Mouse (Mus musculus) intestine, embryonic 16.5 days (tissue): ENCODE data around the gene Zfp988. TPM values are rescaled to one million over a fixed set of nuclear protein-coding genes. Genes with fewer than 3 reads are reported as not detected.
"Not testable (repeated sequence)": the region's sequence is repeated elsewhere in the genome, so short reads cannot be mapped to it uniquely, and the experiment has no call there.

ENCODE experiments used
- ATAC-seq: fragments of 200-750 bp; cut with Nextera tagmentation; 2 replicates; pipeline ENCODE4 v1.8.0; 2017; ENCODE audit warnings: moderate TSS enrichment, moderate library complexity
- H3K27ac ChIP-seq: fragments of 300-500 bp; sonication (generic); 2 replicates; pipeline ENCODE4 v1.5.1; 2014; ENCODE audit warnings: mild to moderate bottlenecking, low read length
- H3K27me3 ChIP-seq: fragments of 300-500 bp; sonication (generic); replicated peaks from 2 replicates; pipeline ENCODE4 v1.6.1; 2014; ENCODE audit warnings: low read length, control low read depth, mixed read lengths; ENCODE audit not compliant: control insufficient read depth, insufficient read depth
- H3K36me3 ChIP-seq: fragments of 300-500 bp; sonication (generic); 2 replicates; pipeline ENCODE4 v1.6.1; 2014; ENCODE audit warnings: low read length, control low read depth; ENCODE audit not compliant: control insufficient read depth, insufficient read depth
- H3K4me1 ChIP-seq: fragments of 300-500 bp; sonication (generic); 2 replicates; pipeline ENCODE4 v1.6.1; 2014; ENCODE audit warnings: low read length, control low read depth, mixed read lengths; ENCODE audit not compliant: control insufficient read depth, insufficient read depth
- H3K4me2 ChIP-seq: fragments of 300-500 bp; sonication (generic); 2 replicates; pipeline ENCODE4 v1.6.1; 2014; ENCODE audit warnings: low read depth, low read length, control low read depth
- H3K4me3 ChIP-seq: fragments of 300-500 bp; sonication (generic); 2 replicates; pipeline ENCODE4 v1.5.1; 2014; ENCODE audit warnings: mild to moderate bottlenecking, low read length
- H3K9ac ChIP-seq: fragments of 300-500 bp; sonication (generic); 2 replicates; pipeline ENCODE4 v1.6.1; 2014; ENCODE audit warnings: low read depth, low read length
- H3K9me3 ChIP-seq: fragments of 300-500 bp; sonication (generic); 2 replicates; pipeline ENCODE4 v1.6.1; 2016; ENCODE audit warnings: low read length, control low read depth; ENCODE audit not compliant: control insufficient read depth
- WGBS: fragments of 180-500 bp; shearing (Covaris S2); extraction: QIAGEN DNeasy Blood & Tissue Kit; methylation state at CpG from one replicate; pipeline ENCODE4 v1.1.7; 2014; 5-methylcytosine and 5-hydroxymethylcytosine counted together
- polyA plus RNA-seq: library from polyadenylated mRNA; unstranded; fragments of >200 nt; fragmentation: Nextera tagmentation; extraction: Ambion mirVana; gene quantifications from 2 replicates; pipeline ENCODE4 v1.2.1, GENCODE M21; 2015

Zfp988 gene
- polyA plus RNA-seq, result 0.16 and 0.24 TPM in 2 replicates

DNA sequence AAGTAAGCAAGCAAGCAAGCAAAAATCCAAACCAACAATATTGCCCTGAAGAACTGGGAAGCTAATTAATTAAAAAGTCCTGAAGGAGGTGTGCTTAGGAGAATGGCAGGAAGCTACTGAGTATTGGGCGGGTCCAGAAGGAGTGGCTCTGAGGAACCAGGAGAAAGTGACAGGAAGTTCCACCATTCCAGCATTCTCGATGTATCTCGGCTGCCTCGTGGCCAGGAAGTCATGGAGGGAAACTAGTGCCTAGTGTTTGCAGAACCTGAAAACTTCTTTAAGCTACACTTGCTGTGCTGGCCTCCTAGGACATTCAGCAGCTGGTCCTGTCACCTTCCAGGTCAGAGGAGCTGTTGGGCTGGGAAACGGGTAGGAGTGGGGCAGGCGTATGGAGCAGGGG, at the start of gene Zfp988:
Zfp988 (plus strand) TSS at position 239 of the 400 bp plus-strand sequence.
- ATAC-seq, H3K36me3 ChIP-seq, H3K9ac ChIP-seq, H3K4me1 ChIP-seq, H3K4me2 ChIP-seq, H3K27me3 ChIP-seq, H3K9me3 ChIP-seq, H3K4me3 ChIP-seq, H3K27ac ChIP-seq: not testable (repeated sequence)
- WGBS, result 89% methylated on average over 6 of the region's 6 CpGs

GRCm38 (mm10) chr4:147262708-147263107, 42.8 kb upstream of the Zfp988 start:
- not testable (repeated sequence) for H3K4me1 ChIP-seq, H3K9ac ChIP-seq, H3K36me3 ChIP-seq, H3K27ac ChIP-seq, H3K4me2 ChIP-seq, ATAC-seq, H3K9me3 ChIP-seq, H3K27me3 ChIP-seq, H3K4me3 ChIP-seq
- WGBS, result 95% methylated on average over 2 of the region's 3 CpGs

- H3K27ac ChIP-seq, H3K4me3 ChIP-seq, H3K4me2 ChIP-seq, H3K9ac ChIP-seq, H3K36me3 ChIP-seq, H3K9me3 ChIP-seq, ATAC-seq, H3K4me1 ChIP-seq, H3K27me3 ChIP-seq: not testable (repeated sequence)
- 94% methylated on average over 16 of the region's 17 CpGs for WGBS
These were observed 38.2 kb upstream of the Zfp988 start for GRCm38 (mm10) chr4:147267302-147267701.

GRCm38 (mm10) chr4:147268735-147269134, 36.7 kb upstream of the Zfp988 start:
- H3K4me3 ChIP-seq, H3K4me2 ChIP-seq, H3K27me3 ChIP-seq, H3K9ac ChIP-seq, H3K36me3 ChIP-seq, H3K4me1 ChIP-seq, H3K9me3 ChIP-seq, H3K27ac ChIP-seq, ATAC-seq: not testable (repeated sequence)
- 86% methylated on average over 25 of the region's 25 CpGs for WGBS

GRCm38 (mm10) chr4:147270026-147270425, 35.4 kb upstream of the Zfp988 start:
- not testable (repeated sequence) for H3K9me3 ChIP-seq, H3K36me3 ChIP-seq, H3K4me2 ChIP-seq, H3K4me3 ChIP-seq, H3K4me1 ChIP-seq, H3K27ac ChIP-seq, H3K27me3 ChIP-seq, ATAC-seq, H3K9ac ChIP-seq
- 86% methylated on average over 4 of the region's 4 CpGs for WGBS

GRCm38 (mm10) chr4:147271601-147272000, 33.9 kb upstream of the Zfp988 start:
- H3K4me1 ChIP-seq, H3K36me3 ChIP-seq, H3K4me2 ChIP-seq, H3K9ac ChIP-seq, ATAC-seq, H3K4me3 ChIP-seq, H3K27ac ChIP-seq, H3K27me3 ChIP-seq: not testable (repeated sequence)
- 92% methylated on average over 11 of the region's 13 CpGs for WGBS
- H3K9me3 ChIP-seq, result peaks cover 15% of the 10 kb centered on the region

DNA sequence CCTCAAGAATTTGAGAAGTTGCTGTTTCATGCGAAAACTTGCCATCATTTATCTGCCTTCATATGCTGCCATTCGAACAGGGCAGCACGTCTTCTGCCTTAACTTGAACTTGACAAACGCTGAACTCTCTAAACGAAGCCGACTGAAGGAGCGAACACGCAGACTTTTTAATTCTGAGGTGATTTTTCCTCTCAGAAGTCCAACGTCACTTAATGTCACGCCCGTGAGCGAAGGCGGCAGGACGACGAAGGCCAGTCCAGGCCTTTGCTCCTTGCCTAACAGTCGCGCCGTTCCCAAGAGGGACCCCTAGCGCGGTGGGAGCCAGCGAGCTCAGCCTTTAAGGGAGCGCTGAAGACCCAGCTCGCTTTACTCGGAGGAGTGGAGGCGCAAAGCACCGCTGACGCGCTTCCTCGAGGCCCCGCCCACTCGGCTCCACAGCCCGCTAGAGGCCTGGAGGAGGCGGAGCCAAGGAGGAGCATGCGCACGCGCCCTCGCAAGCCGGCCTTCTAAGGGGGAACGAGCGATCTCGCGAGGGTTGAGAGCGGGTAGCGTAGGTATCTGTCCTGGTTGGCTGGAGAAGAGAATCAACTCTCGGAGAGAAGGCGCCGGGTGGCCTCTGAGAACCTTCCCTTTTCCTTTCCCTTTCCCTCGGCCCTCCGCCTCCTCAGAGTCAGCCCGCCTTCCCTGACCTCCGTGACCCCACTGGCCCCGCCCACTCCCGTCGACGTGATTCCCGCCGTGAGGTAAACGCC, 30.3 kb upstream of the Zfp988 start:
- not testable (repeated sequence) for H3K4me1 ChIP-seq, H3K9ac ChIP-seq, H3K27ac ChIP-seq, H3K27me3 ChIP-seq, H3K36me3 ChIP-seq
- peak; percentile 62 for ATAC-seq
- Histone ChIP-seq H3K4me2 (peak overlapping the region; percentile 42), H3K9me3 (peaks cover 11% of the 10 kb centered on the region), H3K4me3 (peak overlapping the region; percentile 29)
- 37% methylated on average over 53 of the region's 58 CpGs for WGBS

GRCm38 (mm10) chr4:147275773-147276140, 29.7 kb upstream of the Zfp988 start:
- not testable (repeated sequence) for H3K27ac ChIP-seq, H3K9me3 ChIP-seq, H3K27me3 ChIP-seq, H3K9ac ChIP-seq, H3K36me3 ChIP-seq, H3K4me1 ChIP-seq
- WGBS, result 23% methylated on average over 54 of the region's 54 CpGs
- ATAC-seq, result peak; percentile 21; the same call in 1 of the 2 replicates
- H3K4me2 ChIP-seq, result peak overlapping the region; percentile 42
- peak overlapping the region; percentile 29 for H3K4me3 ChIP-seq

GRCm38 (mm10) chr4:147280406-147280805, 25.1 kb upstream of the Zfp988 start:
- H3K4me2 ChIP-seq, H3K4me1 ChIP-seq, H3K9ac ChIP-seq, H3K27me3 ChIP-seq, ATAC-seq, H3K36me3 ChIP-seq, H3K27ac ChIP-seq, H3K4me3 ChIP-seq, H3K9me3 ChIP-seq: not testable (repeated sequence)
- WGBS, result 65% methylated on average over 2 of the region's 2 CpGs

GRCm38 (mm10) chr4:147298585-147298984, 6.9 kb upstream of the Zfp988 start:
- ATAC-seq, H3K36me3 ChIP-seq, H3K9ac ChIP-seq, H3K27me3 ChIP-seq, H3K4me2 ChIP-seq, H3K9me3 ChIP-seq, H3K27ac ChIP-seq, H3K4me1 ChIP-seq, H3K4me3 ChIP-seq: not testable (repeated sequence)
- WGBS, result 68% methylated on average over 3 of the region's 3 CpGs
